Mouse (Mus musculus) left cerebral cortex, adult 8-10 months (tissue): ENCODE results near the gene Tardbp. TPM values are rescaled to one million over a fixed set of nuclear protein-coding genes. Genes with fewer than 3 reads are reported as not detected.

ENCODE experiments used
- DNase-seq, 2 experiments: peaks; one replicate each; pipeline ENCODE4 v3.0.0; 2022; ENCODE audit warnings: low spot score in 2 of 2
- total RNA-seq, 4 experiments: library from RNA; stranded (reverse); gene quantifications; 2 replicates each; pipeline ENCODE4 v1.2.4; 2022

Tardbp gene
- total RNA-seq, 4 experiments from 2014 or later, result 182 to 208 (median 193) TPM

DNA sequence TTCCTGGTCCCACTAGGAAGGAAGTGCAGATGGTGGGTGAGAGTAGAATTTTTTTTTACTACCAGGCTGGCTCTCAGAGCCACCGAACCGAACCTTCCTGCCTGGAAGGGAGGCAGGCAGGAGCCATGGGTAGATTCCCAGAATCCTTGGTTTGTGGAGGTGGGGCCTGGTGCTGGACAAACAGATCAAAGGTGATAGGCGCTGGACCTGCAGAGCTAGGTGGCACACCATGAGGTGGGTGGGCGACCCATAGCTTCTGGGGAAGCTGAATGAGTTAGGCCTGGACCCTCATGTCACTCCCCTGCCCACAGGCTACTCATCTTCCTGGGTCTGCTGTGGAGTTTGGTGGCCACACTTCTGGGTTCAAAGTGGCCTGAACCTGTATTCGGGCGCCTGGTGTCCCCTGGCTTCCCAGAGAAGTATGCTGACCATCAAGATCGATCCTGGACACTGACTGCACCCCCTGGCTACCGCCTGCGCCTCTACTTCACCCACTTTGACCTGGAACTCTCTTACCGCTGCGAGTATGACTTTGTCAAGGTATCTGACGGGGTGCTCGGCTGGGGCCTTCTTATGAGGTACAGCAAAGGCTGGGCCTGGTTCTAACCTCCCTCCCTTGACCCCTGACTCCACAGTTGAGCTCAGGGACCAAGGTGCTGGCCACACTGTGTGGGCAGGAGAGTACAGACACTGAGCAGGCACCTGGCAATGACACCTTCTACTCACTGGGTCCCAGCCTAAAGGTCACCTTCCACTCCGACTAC lies 24.3 kb downstream of the Tardbp start, which contains the start of gene Masp2:
Gene Masp2, plus strand, starts transcription at position 198 of the 764 bp plus-strand sequence.
- DNase-seq, result no peak

- no peak for DNase-seq
Observed at GRCm38 (mm10) chr4:148601871-148602270, 24.9 kb downstream of the Tardbp start.

DNA sequence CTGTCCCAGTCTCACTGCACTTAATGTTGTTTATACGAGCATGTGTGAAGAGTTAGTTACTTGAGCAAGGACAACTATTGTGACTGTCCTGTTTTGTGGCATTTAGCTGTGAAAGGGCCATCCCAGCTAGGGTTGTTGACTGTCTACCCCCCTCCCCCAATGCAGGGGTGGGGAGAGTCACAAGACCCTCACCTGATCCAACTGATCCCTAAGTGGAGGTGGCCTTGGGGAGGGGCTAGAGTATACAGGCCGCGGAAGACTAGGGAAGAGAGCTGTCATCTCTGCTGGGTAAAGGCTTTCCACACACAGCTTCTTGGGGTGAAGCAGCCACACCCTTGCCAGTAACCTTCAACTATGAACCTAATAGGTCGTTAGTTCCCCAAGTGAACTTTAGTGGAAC lies 26.5 kb downstream of the Tardbp start:
- no peak for DNase-seq

- DNase-seq, result no peak
Observed at GRCm38 (mm10) chr4:148598826-148599225, 28.0 kb downstream of the Tardbp start.

GRCm38 (mm10) chr4:148596731-148597130 lies 30.1 kb downstream of the Tardbp start:
- no peak for DNase-seq

DNA sequence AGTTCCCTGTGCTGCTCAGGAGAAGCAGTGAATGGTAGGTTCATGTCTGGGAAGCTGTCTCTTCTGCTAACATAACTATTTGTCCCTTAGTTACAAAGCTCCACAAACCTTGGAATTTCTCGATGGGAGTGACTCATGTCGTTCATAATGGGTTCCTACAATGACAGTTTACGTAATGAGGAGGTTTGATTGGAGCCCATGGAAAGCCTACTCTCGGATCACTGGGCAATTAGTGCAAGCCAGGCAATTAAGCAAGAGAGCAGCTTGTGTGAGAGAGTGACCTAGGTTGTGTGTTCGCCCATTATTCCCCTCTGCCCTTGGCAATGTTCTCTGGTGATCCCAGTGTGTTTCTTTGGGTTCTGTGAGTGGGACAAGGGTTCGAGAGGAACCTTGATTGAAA lies 30.9 kb downstream of the Tardbp start:
- no peak for DNase-seq

- no peak for DNase-seq
Observed at GRCm38 (mm10) chr4:148593996-148594395, 32.8 kb downstream of the Tardbp start.

DNA sequence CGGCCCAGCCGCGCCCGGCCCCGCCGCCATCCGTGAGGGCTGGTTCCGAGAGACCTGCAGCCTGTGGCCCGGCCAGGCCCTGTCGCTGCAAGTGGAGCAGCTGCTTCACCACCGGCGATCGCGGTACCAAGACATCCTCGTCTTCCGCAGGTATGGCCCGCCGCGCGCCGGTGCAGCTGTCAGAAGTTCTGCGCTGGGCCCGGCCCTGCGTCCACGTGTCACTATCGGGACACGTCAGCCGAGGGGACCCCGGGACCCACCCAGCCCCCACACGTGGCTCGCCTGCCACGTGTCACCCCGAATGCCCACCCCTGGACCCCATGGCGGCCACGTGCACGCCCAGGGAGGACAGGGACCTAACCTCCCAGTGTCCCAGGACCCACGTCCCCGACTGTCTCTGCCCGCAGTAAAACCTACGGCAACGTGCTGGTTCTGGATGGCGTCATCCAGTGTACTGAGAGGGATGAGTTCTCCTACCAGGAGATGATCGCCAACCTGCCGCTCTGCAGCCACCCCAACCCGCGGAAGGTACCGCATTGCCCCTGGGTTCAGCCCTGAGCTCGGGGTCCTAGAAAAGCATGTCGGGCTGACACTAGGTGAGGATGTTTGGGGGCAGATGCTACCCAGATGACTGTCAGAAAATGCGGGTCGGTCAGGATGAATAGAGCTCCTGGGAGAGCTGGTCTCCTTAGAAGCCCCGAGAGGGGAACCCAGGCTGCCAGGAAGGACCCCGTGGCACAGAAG lies 35.0 kb downstream of the Tardbp start:
- DNase-seq, result no peak

- peak; percentile 85 to 99 for DNase-seq
Observed at GRCm38 (mm10) chr4:148591171-148591630, 35.6 kb downstream of the Tardbp start, which contains the start of gene Srm. Gene Srm (plus strand): TSS chr4:148591503.

DNA sequence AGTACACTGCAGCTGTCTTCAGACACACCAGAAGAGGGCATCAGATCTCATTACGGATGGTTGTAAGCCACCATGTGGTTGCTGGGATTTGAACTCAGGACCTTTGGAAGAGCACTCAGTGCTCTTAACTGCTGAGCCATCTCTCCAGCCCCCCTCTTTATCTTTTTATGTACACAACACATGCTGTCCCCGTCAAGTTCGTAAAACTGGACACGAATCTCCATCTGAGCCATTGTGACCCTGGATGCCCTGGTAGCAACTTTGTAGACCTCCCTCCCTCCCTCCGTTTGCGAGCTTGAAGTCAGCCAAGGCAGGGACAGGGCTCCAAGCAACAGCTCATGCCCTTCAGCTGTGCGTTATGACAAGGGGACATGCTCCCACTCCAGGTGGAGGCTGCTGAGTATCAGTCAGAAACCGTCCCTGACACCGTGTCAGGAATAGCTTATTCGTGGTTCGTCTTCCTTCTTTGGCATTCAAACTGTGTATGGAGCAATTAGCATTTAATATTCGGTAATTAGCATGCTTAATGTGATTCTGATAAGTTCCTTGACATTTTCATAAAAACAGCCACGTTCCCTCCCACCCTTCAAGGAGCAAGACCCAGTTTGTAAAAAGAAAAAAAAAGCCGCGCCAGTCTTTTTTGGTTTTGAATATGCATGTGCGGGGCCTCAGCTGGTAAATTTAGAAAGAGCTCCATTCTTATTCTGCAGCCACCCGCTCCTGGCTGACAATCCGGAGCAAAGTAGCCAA lies 36.2 kb downstream of the Tardbp start:
- no peak for DNase-seq

DNA sequence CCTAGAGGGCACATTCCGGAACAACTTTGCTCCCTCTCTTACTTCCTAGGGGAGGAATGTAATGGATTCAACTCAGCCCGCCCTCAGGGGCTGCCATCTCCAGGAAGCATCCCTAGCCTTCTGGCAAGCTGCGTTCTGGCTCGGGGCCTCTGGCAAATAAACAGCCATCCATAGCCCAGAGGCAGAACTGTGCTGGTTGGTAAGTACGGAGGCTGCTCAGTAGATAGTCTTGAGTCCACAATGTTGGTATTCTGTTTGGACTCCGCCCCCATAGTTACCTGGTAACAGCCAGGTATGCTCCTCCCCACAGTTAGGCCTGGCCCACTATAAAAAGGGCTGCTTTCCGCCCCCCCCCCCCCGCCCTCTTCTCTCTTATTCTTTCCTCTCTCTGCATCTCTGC lies 37.3 kb downstream of the Tardbp start:
- no peak for DNase-seq

GRCm38 (mm10) chr4:148588793-148589192 lies 38.0 kb downstream of the Tardbp start:
- DNase-seq, result no peak

GRCm38 (mm10) chr4:148586648-148587047 lies 40.2 kb downstream of the Tardbp start:
- no peak for DNase-seq

GRCm38 (mm10) chr4:148583257-148583656 lies 43.6 kb downstream of the Tardbp start:
- no peak for DNase-seq

DNA sequence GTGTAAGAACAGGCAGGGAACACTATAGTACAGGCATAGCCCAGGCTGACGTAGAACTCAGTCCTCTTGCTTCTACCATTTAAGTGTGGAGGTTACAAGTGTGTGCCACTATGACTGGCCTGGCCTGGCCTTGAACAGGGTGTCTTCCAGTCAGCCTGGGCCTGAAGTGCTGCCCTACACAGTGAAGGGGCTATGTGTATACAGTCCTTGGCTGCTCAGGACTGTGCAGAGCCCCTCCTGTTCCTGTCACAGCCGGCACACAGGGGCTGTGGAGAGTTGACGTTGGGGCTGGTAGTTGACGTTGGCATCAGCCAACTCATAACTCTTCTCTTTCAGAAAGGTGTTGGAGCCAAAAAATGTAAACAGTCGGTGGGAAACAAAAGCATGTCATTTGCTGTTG lies 45.4 kb downstream of the Tardbp start:
- DNase-seq, result no peak

- DNase-seq, result no peak
Observed at GRCm38 (mm10) chr4:148580765-148581164, 46.1 kb downstream of the Tardbp start.

DNA sequence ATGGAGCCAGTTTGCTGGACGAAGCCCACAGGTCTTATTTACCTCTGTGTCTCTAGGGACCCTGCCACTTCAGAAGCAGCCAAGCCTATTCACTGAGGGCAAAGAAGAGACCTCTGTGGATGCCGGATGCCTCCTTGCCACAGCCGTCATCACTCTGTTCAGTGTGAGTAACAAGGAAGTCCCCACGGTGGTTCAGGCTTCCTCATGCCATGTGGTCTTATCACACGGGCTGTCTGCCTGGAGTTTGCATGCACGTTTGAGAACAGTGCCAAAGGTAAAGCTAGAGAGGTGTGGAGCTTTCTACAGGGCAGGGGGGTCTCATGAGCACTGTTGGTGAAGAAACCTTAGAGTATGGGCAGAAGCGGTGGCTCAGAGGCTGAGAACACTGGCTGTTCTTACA lies 53.6 kb downstream of the Tardbp start:
- DNase-seq, result no peak

- no peak for DNase-seq
Observed at GRCm38 (mm10) chr4:148570693-148571295, 56.0 kb downstream of the Tardbp start.

- DNase-seq, result no peak
Observed at GRCm38 (mm10) chr4:148570138-148570537, 56.7 kb downstream of the Tardbp start.

- no peak for DNase-seq
Observed at GRCm38 (mm10) chr4:148563595-148563994, 63.2 kb downstream of the Tardbp start.

DNA sequence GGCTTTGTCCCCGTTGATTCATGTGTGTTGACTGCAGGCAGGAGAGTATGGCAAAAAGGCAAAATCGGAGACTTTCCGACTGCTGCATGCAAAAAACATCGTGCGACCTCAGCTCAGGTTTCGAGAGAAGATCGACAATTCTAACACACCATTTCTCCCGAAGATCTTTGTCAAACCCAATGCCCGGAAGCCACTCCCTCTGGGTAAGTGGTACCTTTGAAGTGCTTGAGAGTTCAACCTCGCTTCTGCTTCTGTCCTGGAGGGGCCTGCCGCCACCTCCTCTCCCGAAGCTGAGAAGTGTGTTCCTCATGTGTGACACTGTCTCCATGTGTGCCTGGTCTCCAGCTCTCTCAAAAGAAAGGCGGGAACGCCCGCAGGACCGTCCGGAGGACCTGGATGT lies 64.1 kb downstream of the Tardbp start:
- DNase-seq, result no peak
